Mouse (Mus musculus): ENCODE measurements around the gene Klhdc9.

- no peak for TF ChIP-seq POLR2A (IDR thresholded peaks at IDR 0.05; ENCODE audit: low read depth, low read length)
- no peak for TF ChIP-seq CTCF (IDR thresholded peaks at IDR 0.05; ENCODE audit: borderline replicate concordance, insufficient read depth, low read length)
These were observed 12.3 kb upstream of the Klhdc9 start for GRCm38 (mm10) chr1:171372880-171373279.

Measured in embryonic fibroblast, embryonic 13.5 days (primary cell).